Mouse (Mus musculus): ENCODE data around the gene Mov10.

Gene Mov10

DNA sequence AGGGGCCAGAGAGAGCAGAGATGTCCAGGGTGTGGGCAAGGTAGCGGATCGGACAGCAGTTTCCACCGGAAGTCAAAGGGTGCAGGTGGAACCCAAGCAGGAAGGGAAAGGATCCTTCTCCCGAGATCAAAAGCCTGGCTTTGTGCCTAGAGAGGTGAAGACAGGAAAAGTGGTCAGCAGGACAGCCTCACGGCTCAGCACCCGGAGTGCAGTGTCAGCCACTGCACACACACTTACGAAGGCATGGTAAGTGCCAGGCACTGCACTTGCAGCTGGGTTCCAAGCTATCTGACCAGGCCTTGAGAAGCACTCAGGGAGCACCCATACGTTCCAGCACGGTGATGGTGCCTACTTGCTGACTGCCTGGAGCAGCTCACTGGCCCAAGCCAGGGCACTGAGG lies 12.8 kb downstream of the Mov10 start:
- DNase-seq (ENCODE audit: low spot score) = no peak

- no peak for DNase-seq (ENCODE audit: low spot score)
These were observed 14.1 kb downstream of the Mov10 start for GRCm38 (mm10) chr3:104804312-104804711.

DNA sequence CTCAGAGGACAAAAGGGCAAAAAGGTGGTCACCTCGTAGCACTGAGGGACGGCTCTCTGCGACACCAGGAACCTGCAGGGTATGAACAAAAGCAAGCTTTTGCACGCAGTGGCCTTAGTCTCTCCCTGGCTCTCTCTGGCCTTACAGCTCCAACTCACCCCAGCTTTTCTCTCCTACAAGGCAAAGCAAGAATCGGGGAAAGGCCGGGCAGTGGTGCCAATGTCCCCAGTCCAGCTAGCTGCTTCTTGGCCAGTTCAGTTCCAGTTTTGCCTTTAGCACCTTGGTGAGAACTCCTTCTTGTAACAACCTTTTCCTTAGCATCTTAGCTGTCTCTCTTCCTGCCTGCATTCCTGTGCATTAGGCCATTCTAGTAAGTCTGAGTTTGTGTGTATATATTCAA lies 16.9 kb downstream of the Mov10 start:
- no peak for DNase-seq (ENCODE audit: low spot score)

DNA sequence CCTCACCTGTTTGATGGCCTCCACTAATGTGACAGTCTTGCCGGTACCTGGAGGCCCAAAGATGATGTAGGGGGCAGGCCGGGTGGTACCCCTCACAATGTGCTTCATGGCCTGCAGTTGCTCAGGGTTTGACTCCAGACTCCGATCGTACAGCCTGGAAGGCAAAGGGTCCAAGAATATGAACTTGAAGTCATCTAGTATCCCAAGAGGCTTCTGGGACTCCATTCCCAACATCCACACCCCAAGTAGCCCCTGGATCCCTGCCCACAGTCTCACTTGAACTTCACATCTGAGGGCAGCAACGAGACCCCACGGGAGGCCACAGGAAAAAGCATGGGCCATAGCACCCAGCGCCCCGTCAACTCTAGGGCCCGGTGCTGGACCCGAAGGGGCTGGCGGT lies 17.7 kb downstream of the Mov10 start:
- no peak for DNase-seq (ENCODE audit: low spot score)

DNA sequence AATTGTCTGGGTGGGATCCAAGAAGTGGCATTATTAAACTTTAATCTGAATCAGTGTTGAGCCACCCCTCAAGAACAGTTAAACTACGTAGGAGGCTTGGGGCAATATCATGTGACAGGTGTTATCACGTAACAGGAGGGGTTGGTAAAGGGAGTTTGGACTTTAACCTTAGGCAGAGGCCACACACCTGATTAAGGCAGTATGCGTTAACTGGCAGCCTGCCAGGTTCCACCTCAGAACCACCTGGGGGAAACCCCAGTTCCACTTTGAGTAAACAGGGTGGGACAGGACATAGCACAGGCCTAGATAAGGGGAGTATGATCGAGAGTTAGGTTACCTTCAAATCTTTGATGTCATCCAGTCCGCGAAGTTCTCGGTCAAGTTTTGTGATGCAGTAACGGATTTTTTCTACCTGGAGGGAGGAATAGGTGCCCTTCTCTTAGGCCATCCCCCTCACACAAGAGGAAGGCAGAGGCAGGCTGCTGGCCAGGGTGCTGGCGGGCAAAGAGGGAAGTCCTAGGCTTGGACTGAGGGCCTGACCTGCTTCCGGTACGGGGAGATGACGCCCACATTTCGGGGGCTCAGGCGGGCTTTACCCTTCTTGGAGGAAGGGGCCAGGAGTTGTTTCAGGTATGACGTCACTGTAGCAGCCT lies 21.8 kb downstream of the Mov10 start:
- no peak for DNase-seq (ENCODE audit: low spot score)

DNA sequence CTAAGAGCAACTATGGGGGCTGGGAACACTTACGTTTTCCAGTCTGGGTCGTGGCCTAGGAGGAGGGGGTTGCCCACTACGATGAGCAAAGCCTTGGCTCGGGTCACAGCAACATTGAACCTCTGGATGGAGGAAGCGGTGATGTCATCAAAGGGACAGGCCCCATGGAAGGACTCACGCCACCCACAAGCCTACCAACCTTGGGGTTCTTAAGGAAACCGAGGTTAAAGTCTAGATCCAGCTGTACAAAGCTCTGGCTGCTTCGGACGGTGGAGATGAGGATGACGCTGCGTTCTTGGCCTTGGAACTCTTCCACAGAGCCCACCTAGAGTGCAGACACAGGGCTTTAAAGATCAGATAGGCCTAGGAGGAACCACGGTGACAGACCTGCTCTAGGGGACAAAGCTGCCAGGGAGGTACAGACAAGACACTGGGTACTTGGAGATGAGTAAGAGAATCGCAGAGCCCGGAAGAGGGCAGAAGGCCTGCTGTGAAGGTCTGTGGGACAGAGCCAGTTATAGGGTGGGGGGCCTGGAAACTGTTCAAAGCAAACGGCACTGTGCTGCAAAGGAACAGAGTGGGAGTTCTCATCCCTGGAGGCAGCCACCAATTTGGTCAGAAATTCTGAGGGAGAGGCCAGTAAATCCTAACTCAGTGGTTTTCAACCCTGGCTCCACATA lies 22.6 kb downstream of the Mov10 start:
- DNase-seq (ENCODE audit: low spot score) = no peak

GRCm38 (mm10) chr3:104794953-104795470 lies 23.4 kb downstream of the Mov10 start:
- no peak for DNase-seq (ENCODE audit: low spot score)

- peak; percentile 77 for DNase-seq (ENCODE audit: low spot score)
These were observed 24.2 kb downstream of the Mov10 start for GRCm38 (mm10) chr3:104793871-104794828.

DNA sequence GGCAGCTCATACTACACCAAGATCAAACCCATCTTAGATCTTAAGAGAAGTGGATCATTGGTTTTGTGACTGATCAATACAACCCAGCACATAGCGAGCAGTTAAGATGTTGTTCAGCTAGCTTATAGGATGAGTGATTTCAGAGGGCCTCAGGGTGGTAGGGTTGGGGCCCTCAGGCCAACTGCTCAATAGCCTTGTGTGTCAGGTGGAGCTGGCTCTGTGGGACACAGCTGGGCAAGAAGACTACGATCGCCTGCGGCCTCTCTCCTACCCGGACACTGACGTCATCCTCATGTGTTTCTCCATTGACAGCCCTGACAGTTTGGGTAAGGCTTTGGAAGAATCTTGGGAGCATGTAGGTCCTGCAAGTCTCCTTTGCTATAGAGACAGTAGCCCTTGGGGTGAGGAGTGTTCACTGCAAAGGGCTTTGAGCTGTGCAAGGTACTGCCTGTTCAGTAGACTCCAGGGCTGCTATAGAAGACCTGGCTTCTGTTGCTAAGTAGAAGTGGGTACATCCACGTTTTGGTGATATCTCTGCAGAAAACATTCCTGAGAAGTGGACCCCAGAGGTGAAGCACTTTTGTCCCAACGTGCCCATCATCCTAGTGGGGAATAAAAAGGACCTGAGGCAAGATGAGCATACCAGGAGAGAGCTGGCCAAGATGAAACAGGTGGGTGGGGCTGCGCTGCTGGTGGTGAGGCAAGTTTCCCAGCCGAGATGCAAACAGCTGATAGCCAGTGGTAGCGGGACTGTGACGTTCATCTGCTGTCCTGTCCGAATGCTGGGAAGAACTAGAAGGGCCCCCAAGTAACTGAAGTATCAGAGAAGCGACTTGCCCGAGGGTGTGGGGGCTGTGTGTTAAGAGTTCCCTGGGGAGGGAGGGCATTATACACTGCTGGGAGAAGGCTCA lies 25.7 kb downstream of the Mov10 start:
- DNase-seq (ENCODE audit: low spot score) = no peak

- no peak for DNase-seq (ENCODE audit: low spot score)
These were observed 26.7 kb downstream of the Mov10 start for GRCm38 (mm10) chr3:104791671-104792070.

GRCm38 (mm10) chr3:104791017-104791416 lies 27.3 kb downstream of the Mov10 start:
- DNase-seq (ENCODE audit: low spot score) = no peak

DNA sequence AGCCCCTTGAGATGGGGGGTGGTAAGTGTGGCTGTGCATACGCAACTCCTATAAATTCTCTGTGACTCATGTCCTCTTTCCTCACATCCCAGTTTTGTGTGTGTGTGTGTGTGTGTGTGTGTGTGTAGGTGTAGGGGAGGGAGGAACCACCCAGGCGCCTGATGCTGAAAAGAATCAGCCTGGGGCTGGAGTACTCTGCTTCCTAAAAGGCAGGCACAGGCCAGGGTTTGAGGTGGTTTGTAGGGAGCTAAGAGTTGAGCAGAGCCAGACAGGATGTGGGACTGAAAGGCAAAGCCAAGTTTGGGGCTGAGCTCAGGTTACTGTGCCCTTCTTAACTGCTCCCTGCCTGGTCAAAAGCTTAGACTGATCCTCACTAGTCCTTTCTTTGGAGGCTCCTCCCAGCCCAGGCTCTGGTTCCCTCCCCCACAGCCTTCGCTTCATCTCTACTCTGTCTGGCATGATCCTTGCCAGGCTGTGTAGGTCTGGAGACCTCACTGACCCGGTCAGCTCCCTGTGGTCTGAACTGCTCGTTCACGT lies 27.9 kb downstream of the Mov10 start:
- peak; percentile 51 for DNase-seq (ENCODE audit: low spot score)

DNA sequence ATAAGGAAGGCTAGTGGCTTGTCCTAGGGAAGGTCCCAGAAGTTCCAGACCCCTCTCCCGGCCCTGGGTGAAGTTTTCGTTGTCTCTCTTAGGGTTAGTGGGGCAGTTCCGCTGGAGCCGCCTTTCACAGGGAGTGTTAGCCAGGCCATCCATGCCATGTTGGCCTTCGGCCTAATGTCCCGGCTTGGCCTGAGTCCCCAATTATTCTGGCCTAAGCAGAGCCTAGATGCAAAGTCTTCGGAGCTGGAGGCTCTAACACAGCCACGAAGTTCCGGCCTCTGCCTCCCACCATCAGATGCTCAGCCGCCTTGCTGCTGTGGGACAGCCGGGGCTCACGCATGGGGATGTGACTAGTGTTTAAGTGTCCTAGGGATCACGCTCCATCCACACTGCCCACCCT lies 28.5 kb downstream of the Mov10 start:
- DNase-seq (ENCODE audit: low spot score) = peak; percentile 54

DNA sequence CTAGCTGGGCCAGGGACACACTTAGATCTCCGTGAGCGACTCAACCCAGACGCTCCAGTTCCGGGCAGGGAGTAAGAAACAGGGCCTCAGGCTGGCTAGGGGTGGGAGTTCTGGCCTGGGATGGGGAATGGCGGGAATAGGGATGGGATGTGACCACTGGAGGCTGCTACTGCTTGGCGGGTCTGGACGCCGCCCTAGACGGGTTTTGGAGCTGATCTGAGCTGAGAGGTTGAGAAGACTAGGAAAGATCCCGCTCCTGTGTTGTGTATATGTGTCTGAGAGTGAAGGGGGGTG lies 29.1 kb downstream of the Mov10 start:
- DNase-seq (ENCODE audit: low spot score) = no peak

- peak; percentile 86 for DNase-seq (ENCODE audit: low spot score)
These were observed 29.6 kb downstream of the Mov10 start for GRCm38 (mm10) chr3:104788561-104789311.

DNA sequence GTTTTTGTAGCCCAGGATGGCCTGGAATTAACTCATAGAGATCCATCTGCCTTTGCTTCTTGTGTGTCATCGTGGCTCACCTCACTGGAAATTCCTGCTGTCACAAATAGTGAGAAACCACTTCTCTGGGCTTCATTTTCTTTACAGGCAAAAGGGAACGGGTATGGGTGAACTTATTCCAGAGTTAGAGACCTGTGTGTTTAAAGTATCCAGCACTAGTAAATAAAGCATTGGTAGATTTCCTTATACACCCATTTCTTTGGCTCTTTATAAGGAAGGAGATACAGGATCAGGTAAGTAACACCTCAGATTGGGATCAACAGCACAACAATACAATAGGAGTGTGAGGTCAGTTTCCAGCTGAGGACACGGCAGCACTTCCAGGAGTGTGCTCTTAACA lies 30.3 kb downstream of the Mov10 start, which contains the start of gene Rhoc:
TSS of gene Rhoc (plus strand) at position 301 of the 400 bp plus-strand sequence.
- DNase-seq (ENCODE audit: low spot score) = no peak

- no peak for DNase-seq (ENCODE audit: low spot score)
These were observed 33.1 kb downstream of the Mov10 start for GRCm38 (mm10) chr3:104785284-104785683.

- DNase-seq (ENCODE audit: low spot score) = no peak
These were observed 34.3 kb downstream of the Mov10 start for GRCm38 (mm10) chr3:104783971-104784500.

- no peak for DNase-seq (ENCODE audit: low spot score)
These were observed 36.2 kb downstream of the Mov10 start for GRCm38 (mm10) chr3:104782061-104782681.

DNA sequence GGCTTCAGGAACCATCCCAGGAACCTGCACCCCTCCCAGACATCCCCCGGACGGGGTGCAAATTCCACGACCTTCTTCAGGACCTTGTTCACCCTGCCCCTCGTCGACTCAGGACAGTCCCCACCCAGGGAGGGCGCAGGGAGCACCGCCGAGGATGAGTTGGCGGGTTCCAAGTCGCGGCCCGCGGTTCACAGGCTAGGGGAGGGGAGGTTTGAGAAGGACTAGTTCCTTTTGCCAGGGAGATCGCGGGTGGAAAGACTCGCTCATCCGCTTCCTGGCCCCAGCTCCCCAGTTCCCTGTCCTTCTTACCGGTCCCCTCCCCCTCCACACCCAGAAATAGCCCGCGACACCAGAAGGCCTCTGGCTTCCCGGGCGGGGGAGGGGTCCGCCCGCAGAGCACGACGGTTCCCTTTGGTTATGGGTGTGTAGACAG lies 36.9 kb downstream of the Mov10 start, which contains the start of gene Fam19a3:
TSS of gene Fam19a3 (minus strand) at position 370 of the 433 bp plus-strand sequence.
- DNase-seq (ENCODE audit: low spot score) = no peak

All from ovary, postnatal 36 days (tissue).